Mouse (Mus musculus) cerebellum, postnatal 25 days (tissue): ENCODE data around the gene Parn.

Experiments used
- DNase-seq, 2 experiments: peaks; one replicate each; pipeline ENCODE4 v3.0.0; 2021; ENCODE audit warnings: mixed read lengths in 2 of 2

Gene Parn

DNA sequence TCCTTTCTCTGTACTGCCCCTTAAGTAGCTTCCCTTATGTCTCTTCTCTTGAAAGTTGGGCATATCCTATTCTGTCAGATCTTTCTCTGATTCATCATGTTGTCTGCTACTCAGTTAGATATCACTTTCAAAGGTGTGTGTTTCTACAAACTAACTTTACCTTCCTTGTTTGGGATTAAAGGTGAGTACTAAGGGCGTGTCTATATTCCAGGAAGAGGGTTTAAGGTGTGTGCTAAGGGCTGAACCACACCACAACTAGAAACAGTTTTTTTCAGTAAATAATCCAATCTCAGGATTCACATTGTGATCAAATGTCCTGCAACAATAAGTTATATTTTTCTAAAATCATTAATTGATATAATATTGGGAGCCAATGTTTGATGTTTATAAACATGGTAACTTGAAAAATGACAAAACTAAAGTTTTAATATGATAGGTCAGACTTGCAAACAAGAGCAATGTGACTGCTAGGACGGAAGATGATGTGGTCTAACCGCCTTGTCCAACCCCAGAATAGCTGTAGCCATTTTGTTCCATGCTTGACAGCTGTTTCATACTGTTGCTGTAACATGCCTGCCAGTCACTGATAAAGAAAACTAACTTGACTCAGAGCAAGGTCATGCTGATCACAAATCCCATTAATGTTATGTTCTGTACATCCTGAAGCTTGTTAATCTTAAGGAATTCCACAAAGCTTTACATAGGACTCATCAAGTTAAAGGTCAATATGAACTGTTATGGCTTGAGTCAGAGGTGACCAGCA, 46.0 kb downstream of the Parn start:
- DNase-seq, result no peak

DNA sequence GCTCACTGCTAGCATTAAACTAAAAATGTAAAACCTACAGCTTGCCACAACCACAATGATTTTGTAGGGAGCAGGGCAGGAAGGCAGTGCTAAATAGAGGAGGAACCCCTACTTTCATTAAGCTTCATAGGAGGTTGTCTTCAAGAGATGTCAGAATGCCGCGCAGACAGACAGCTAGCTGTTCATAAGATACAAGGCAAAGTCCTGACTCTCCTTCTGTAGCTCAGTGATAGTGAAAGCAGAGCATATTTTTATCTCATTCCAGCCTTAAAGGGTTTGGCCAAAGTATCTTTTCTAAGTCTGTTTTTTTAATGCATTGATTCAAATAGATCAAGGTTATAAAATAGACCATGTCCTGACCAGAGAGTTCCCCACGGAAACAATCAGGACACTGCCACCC, 47.8 kb downstream of the Parn start:
- DNase-seq, result no peak

GRCm38 (mm10) chr16:13615276-13615675, 52.7 kb downstream of the Parn start:
- DNase-seq, result no peak

DNA sequence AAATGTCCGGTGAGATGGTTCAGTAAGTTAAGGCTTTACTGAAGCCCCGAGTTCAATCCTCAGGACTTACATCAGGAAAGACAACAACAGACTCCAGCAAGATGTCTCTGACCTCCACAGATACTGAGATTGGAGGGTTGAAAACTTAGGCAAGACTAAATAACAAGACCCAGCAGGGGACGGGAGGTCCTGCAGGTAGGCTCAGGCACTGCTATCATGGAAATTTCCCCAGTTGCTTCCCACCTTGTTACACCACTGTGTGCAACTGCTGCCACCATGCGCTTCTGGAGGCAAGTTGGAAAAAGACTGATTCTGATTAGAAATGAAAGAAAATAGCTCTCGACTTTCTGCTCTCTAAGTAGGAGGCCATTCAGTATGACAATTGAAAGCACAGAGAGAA, 55.4 kb downstream of the Parn start:
- DNase-seq, result no peak

DNA sequence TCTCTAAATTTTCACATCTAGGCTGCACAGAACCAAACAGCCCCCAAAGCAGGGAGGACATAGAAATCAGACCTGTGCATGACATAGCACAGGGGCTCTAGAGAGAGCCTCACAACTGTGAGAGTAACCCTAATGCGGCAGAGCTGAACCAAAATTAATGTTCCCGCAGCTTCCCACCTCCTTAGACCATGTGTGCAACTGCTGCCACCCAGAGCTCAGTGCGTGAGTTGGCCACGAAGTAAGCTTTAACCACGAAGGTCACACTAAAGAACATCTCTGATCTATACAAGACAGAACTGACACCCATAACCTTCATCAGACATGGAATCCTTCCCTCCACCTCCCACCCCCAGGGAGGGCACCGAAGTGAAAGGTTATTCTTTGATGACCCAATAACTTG, 55.9 kb downstream of the Parn start:
- DNase-seq, result peak in 1 of 2 experiments; percentile 12

- DNase-seq, result no peak
Measured at GRCm38 (mm10) chr16:13611399-13611798, 56.6 kb downstream of the Parn start.

DNA sequence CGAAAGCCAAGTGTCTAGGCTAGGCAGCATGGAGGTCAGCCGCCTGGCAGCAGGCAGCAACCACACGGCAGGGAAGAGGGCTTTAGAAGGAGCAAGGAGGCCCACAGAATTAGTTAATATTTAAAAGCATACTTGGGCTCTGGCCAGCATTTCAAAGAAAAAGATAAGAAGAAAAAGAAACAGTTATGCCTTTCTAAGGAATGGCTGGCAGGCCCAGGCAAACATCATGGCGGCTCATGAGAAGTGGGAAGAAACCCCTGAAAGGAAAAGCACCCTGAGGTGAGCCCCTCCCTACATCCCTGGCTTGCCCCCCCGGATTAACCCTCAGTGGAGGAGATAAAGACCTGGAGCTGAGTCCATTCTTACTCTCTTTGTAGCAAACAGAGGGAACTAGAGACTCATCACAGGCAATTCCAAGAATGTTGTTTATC, 57.0 kb downstream of the Parn start:
- DNase-seq, result no peak

GRCm38 (mm10) chr16:13608705-13609085, 59.3 kb downstream of the Parn start:
- DNase-seq, result no peak

- no peak for DNase-seq
Measured at GRCm38 (mm10) chr16:13607987-13608704, 59.8 kb downstream of the Parn start.

GRCm38 (mm10) chr16:13602779-13603178, 65.2 kb downstream of the Parn start:
- DNase-seq, result no peak

GRCm38 (mm10) chr16:13589049-13589408, 78.9 kb downstream of the Parn start:
- DNase-seq, result no peak

GRCm38 (mm10) chr16:13588182-13589048, 79.6 kb downstream of the Parn start:
- no peak for DNase-seq

GRCm38 (mm10) chr16:13585234-13585633, 82.7 kb downstream of the Parn start:
- DNase-seq, result no peak

DNA sequence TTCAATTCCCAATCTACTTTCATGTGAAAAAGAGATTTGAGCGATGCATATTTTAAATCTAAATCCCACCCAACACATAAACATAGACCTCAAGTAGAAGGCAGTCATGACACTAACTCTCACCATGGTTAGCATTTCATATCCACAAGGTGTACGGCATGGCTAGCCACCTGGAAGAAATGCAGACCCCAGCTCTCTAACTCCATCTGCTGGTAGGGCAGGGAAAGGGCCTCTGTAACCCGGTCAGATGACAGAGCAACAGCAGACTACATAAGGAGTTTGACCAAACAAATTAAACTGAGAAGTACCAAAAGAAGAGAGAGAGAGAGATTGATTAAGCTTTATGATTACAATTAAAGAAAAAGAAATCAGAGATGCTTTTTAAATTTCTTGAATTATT, 87.2 kb downstream of the Parn start:
- DNase-seq, result no peak

- peak; percentile 28 to 68 for DNase-seq
Measured at GRCm38 (mm10) chr16:13580016-13580415, 88.0 kb downstream of the Parn start.

GRCm38 (mm10) chr16:13575306-13575705, 92.7 kb downstream of the Parn start:
- no peak for DNase-seq

- DNase-seq, result no peak
Measured at GRCm38 (mm10) chr16:13568280-13568679, 99.7 kb downstream of the Parn start.

GRCm38 (mm10) chr16:13567614-13568013, 100.4 kb downstream of the Parn start:
- DNase-seq, result no peak

DNA sequence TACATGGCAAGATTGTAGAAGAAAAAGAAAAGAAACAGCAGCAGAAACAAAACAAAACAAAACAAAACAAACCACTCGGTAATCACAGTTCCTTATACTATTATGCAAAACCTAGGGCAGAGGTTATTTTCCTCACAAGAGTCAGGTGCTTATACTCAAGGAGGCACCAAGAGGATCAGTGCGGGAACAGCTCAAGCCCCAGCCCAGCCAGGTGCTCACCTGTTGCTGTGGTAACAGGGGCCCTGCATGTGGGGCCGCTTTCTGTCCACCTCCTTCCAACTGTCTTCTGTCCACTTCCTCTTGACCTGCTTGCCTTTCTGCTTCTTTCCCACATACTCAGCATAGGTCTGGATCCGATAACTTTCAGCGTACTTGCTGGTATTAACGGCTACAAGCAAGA, 101.6 kb downstream of the Parn start:
- DNase-seq, result no peak

- DNase-seq, result no peak
Measured at GRCm38 (mm10) chr16:13565291-13565690, 102.7 kb downstream of the Parn start.

GRCm38 (mm10) chr16:13557784-13558183, 110.2 kb downstream of the Parn start:
- no peak for DNase-seq

- no peak for DNase-seq
Measured at GRCm38 (mm10) chr16:13556954-13557470, 111.0 kb downstream of the Parn start.

GRCm38 (mm10) chr16:13556446-13556845, 111.5 kb downstream of the Parn start:
- DNase-seq, result no peak
